Mouse (Mus musculus) lung, postnatal 25 days (tissue): Measurements from ENCODE around the gene Btaf1.

Source experiments
- DNase-seq: peaks from one replicate; pipeline ENCODE4 v3.0.0; 2022; ENCODE audit warnings: low spot score

Btaf1 gene

DNA sequence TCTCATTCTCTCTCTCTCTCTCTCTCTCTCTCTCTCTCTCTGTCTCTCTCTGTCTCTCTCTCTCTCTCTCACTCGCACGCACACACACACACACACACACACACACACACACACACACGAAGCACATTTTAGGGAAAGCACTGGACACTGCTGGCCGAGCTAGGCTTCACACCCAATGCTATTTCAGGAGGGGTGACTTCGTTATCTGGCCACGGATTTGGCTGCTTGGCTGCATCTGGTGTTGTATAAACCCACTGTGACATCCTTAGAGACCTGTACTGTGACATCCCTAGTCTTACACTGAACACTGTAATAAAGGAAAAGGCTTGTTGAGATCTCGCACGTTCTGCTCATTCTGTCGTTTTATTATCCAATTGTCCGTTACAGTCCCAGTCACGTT lies 95.1 kb downstream of the Btaf1 start:
- no peak for DNase-seq

DNA sequence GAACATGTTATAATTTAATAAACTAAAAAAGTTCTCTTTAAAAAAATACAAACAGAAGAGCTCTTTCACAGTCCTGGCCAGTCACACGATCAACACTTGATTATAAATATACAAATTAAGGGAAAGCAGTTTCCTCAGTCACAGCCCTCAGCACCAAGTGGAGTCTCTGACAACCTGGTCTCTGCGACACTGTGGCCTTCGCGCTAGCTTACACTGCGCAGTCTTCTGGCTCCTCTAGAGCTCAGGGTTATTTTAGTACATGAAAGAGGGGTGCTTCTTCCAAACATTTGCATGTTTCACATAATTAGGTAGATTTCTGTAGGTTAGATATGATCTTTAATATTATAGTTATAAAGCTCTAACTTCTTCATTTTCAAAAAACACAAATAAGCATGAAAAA lies 96.3 kb downstream of the Btaf1 start:
- DNase-seq: no peak

DNA sequence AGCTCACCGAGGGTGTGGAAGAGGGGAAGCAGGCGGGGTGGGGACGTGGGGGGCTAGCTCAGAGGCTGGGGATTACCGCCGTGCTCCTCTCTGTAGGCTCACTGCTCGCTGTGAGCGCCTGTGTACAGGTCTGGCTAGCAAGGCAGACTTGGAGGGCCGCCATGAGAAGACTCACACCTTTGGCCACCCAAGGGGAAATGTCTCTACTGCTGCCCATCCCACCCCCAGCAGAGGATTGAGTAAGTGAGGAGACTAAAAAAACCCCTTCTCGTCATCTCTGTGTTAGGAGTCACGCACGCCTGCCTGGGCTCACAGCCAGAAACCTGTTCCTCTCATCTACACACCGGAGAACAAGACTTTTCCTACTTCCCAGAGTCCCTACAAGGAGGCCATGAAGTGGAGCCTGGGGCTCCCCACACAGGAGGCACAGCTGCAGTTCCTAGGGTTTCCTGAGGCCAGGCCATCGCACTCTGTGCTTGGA lies 100.0 kb downstream of the Btaf1 start:
- DNase-seq: no peak

DNA sequence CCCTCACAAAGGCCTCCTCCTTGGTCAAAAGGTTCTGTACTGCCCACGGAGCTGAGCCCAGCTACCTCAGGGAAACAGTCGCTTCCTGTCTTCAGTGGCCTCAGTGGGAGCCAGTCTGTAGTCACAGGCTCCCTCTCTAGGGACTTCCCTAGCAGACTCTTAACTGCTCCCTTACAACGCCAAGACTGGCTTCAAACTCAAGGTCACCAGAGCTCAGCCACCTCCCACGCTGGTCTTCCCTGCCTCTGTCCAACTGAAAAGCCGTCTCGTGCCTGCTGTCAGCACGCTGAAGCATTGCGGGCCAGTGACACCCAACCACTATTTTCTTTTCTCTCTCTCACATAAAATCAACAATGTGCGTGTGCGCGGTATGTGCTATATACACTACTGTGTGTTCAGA lies 100.5 kb downstream of the Btaf1 start:
- no peak for DNase-seq

DNA sequence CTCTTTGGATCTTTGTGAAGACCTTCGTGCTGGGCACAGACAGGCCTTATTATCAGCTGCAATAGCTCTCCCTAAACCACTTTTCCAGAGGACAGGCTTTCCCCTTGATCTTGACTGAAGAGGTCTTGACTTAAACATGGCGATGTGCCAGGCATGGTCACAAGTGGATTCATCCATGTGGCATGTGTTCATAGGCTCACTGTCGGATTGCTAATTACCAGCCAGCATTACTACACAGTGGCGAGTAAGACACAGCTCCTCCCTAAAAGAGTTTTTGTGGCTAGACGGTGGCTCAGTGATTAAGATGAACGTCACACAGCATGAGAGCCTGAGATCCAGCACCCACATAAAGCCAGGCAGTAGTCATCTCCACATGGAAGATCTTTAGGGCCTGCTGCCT lies 103.9 kb downstream of the Btaf1 start:
- DNase-seq: no peak

DNA sequence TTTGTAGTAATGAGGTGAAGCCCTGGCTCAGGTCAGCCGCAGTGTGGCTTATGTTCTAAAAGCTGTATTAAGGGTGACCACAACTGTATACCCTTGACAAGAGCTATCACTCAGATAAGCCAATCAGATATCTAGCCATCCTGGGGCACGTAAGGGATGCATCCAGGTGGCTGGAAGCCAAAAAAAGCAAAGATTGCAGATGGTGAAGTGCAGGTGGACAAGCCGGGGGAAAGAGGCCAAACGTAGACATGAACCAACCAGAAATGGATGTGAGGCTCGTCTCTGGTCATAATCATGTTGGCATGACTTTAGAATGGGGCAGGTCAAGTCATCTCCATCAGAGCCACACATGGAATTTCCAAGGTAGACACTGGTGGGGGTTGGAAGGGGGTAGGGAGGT lies 105.6 kb downstream of the Btaf1 start:
- DNase-seq: no peak

DNA sequence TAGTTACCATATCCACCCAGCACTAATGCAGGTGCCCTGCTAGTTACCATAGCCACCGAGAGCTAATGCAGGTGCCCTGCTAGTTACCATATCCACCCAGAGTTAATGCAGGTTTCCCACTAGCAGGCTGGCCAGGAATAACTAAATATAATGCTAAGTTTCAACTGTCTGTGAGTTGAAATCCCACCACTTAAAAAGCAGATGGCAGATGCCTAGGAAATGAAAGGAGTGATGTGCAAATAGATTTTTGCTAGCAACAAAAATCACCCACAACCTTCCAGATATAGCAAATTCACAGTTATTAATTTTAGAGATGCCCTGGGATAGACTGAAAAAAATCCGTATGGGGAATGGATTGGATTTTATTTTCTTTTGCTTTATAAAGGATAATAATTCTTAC lies 106.5 kb downstream of the Btaf1 start:
- no peak for DNase-seq

DNA sequence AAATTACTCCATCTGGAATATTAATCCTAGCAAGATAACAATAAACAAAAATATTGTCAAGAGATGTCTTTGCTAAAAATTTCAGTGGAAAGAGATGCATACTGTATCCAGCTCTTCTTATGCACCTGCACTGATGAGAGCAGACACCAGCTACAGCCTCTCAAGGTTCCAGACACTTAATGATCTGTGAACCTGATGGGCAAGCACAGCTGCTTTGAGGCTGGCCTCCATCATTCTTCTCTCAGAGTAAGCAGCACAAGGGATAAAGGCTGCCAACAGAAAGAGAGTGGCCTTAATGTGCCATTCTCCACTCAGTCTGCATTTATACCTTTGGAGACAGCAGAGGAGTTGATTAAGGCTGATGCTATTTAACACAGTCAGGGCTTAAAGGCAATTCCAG lies 115.0 kb downstream of the Btaf1 start:
- no peak for DNase-seq

DNA sequence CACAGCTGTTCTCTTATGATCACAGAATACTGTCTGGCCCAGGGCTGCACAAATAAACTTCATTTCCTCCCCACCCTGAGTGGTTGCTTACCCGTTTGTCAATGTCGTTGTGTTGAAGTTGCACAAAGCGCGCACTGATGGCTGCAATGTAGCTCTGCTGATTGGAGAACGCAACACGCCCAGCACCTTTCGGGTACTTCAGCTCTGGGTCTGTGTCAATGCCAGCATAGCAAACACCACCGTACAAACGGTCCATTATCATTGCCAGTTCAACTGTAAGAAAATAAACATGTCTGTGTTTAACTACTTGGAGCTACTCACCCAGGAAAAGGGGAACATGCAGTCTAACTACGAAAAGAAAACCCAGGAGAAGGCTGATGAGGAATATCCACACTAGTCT lies 118.6 kb downstream of the Btaf1 start:
- peak; percentile 18 for DNase-seq

DNA sequence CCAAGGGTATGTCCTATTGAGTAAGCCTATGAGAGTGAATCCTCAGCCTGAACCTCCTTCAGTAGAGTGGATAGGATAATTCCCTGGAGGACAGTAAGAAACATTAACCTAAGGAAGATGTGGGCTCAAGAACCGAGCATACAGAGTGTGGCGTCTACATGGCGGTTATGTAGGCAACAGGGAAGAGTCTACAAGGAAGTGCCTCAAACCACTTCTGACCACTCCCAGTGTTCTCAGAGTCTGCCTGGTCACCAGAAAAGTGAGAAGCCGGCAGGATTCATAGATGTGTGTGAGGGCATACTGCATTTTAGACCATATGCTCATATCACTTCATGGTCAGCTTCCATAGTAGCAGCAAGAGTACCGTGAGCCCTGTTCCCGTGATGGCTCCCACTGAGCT lies 122.6 kb downstream of the Btaf1 start:
- no peak for DNase-seq

DNA sequence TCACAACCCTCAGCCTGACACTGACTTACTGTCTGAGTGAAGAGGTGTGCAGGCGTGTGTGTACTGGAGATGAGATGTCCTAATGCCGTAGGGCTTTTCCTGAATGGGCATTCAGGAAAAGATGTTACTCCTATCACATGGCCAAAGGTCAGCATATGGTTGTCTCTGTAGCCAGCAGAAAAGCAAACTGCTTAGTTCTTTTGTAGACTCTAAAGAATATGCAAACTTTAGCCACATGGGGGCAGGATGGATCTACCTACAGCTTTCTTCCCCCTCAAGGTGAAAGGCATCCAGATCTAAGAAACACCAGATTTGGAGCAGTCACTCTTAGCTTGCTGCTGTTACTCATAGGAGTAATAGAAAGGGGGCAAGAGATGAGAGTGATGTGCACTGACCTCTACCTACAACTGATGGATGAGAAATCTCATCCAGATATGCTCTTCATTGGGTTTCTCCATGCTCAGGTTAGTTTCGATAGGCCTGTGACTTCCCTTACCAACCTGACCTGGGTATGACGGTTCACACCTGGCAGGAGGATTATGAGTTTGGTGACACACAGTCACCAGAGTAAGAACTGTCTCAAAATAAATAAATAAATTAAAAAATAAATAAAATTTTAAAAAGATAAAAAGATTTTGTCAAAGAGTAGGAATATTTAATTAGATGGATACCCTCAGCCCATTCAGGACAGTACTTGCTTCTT lies 124.9 kb downstream of the Btaf1 start:
- DNase-seq: peak; percentile 69

DNA sequence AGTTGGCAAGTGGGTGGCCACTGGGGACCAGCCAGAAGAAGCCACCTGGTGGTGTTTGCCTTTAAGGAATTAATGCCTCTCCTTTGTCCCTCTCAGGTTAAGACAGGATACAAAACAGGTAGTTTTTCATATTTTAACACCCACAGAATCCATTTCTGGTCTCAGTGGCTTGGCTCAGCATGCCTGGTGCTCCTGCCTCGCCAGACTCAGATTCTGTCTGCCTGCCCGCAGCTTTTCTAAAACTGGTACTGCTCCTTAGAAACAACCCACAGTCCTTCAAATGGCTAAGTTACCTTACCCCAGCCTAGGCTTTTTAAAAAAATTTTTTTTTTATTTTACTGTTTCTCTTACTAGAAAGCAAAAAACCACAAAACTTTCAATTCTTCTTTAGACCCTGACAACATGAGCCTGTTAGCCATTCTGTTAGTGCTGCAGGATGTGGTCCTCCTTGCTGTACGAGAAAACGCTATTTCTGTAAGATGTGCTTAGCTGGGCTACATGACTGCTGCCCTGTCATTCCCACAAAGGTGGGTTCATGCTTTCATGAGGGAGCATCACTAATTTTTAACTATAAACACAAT lies 130.2 kb downstream of the Btaf1 start:
- no peak for DNase-seq

DNA sequence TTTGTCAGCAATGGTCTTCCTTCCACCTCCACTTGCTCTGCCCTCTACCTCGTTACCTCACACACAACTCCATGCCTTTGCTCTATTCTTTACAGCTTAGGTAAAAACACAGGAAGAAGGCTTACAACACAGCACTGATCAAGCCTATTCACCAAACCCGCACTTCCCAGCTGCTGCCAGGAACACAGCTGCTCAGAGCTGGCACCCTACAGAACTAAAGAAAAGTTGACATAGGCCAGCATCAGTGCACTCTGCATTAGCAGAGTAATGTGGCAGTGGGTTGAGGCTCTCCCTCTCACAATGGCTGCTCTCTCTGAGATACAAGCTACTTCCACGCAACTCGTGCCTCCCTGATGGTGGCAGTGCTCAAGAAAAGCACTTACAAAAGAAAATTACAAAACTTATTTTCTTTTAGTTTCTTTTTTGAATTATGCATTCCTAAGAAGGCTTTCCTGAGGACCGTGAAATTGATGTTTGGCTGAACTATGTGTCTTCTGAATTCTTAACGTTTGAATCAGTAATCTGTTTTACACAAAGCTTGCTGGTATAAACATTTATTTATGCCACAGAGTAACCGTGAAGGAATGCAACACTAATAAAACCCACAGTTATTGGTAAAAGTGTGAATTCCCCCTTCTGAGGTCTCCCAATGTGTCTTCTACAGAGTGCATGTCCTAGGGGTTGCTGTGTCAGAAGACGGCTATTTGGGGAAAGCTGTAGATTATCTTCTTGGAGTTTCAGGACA lies 131.5 kb downstream of the Btaf1 start:
- no peak for DNase-seq

DNA sequence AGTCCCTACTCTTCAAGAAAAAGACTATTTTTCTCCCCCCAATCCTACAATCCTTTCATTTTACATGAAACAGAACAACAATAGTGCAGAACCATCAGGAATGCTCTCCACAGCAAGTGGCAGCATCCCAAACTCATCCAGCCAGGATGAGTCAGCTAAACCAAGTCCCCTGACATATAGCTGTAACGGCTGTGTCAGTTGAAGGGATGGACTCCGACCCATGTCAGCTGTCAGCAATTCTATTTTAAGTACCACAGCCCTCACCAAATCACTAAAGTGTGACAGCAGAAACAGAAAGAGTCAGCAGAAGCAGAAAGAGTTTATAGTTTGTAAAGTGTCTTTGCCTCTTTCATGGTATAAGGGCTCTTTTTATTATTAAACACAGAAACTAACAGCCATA lies 133.7 kb downstream of the Btaf1 start:
- no peak for DNase-seq

DNA sequence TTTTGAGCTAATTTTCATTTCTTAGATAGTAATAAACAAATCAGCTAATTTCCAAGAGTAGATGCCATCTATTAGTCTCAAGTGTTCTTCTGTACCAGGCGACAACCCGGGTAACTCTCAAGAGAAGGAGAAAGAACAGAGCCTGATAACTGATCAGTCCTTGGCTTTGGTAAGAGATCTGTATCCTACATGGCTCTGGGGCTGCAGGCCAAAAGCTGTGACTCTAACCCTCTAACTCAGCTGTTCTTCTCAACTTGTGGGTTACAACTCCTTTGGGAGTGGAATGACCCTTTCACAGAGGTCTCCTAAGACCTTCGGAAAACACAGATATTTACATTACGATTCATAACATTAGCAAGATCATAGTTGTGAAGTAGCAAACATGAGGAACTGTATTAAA lies 134.2 kb downstream of the Btaf1 start:
- DNase-seq: no peak
